In the genomic region with DNA sequence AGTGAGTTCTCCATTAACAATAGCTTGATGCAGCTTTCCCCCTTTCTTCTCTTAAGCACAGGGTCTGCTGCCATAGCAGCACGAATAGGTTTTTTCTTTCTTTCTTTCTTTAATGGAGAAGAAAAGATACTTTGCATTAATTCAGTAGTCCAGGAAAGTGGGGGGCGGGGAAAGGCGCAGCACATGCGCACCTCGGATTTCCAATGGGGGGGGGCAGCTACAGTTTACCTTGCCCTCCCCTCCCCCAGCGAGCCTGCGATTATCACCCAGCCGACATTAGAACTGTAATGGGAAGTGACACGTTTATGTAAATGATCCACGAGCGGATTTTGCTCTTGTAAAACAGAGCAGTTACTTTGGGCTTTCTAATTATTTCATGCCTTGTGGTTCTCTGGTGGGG, we compare ENCODE assay signal across 8 mouse cellular contexts.
DNase-seq lines count a peak whose midpoint lies in the region; ATAC-seq and TF ChIP-seq lines count a peak whose summit lies in the region.

No protein-coding gene starts in this region.

- H3K36me3 ChIP-seq in heart, embryonic 13.5 days, result no peaks in the 10 kb centered on the region
- no peaks in the 10 kb centered on the region for H3K36me3 ChIP-seq in hindbrain, postnatal 0 days (ENCODE audit: insufficient read depth, low read length)
- no peaks in the 10 kb centered on the region for H3K36me3 ChIP-seq in stomach, embryonic 15.5 days

- no peaks in the 10 kb centered on the region for H3K27me3 ChIP-seq in heart, embryonic 13.5 days (replicated peaks)
- H3K27me3 ChIP-seq in hindbrain, postnatal 0 days (ENCODE audit: insufficient read depth, low read length), result no peaks in the 10 kb centered on the region
- H3K27me3 ChIP-seq in stomach, embryonic 15.5 days (replicated peaks), result no peaks in the 10 kb centered on the region

- peaks cover 12% of the 10 kb centered on the region for H3K4me1 ChIP-seq in heart, embryonic 13.5 days
- H3K4me1 ChIP-seq in hindbrain, postnatal 0 days (ENCODE audit: insufficient read depth, low read length), result peaks cover 4% of the 10 kb centered on the region
- no peaks in the 10 kb centered on the region for H3K4me1 ChIP-seq in stomach, embryonic 15.5 days

- DNase-seq in heart, postnatal 10 days, result no peak
- DNase-seq in testis, postnatal 10 days (ENCODE audit: low spot score), result peak; percentile 53
- DNase-seq in testis, postnatal 14 days (ENCODE audit: low spot score), result no peak
- DNase-seq in hindbrain, postnatal 0 days (ENCODE audit: low spot score), result peak; percentile 65
- DNase-seq in thymus, postnatal 36 days, result no peak
- DNase-seq in yolk sac, embryonic 10.5 days (ENCODE audit: low spot score), result no peak

- H3K9ac ChIP-seq in heart, embryonic 13.5 days, result no peak overlapping the region
- H3K9ac ChIP-seq in hindbrain, postnatal 0 days (replicated peaks; ENCODE audit: low read length), result no peak overlapping the region
- H3K9ac ChIP-seq in stomach, embryonic 15.5 days, result no peak overlapping the region

- TF ChIP-seq CTCF in hindbrain, postnatal 0 days (IDR thresholded peaks at IDR 0.05; ENCODE audit: low read depth), result no peak

- WGBS in heart, embryonic 13.5 days, result 46% methylated on average over 11 of the region's 11 CpGs
- 10% methylated on average over 11 of the region's 11 CpGs for WGBS in hindbrain, postnatal 0 days
- WGBS in stomach, embryonic 15.5 days, result 33% methylated on average over 11 of the region's 11 CpGs

- H3K27ac ChIP-seq in heart, embryonic 13.5 days (replicated peaks), result no peak overlapping the region
- no peak overlapping the region for H3K27ac ChIP-seq in hindbrain, postnatal 0 days
- H3K27ac ChIP-seq in stomach, embryonic 15.5 days, result no peak overlapping the region

- no peak for ATAC-seq in heart, embryonic 13.5 days (ENCODE audit: extremely low read depth, insufficient number of reproducible peaks, low FRiP score, low TSS enrichment)
- peak; percentile 42 for ATAC-seq in hindbrain, postnatal 0 days
- no peak for ATAC-seq in stomach, embryonic 15.5 days (ENCODE audit: insufficient read depth, low FRiP score, low read depth)

- H3K4me2 ChIP-seq in heart, embryonic 13.5 days, result 0 out of 2 replicates have a peak overlapping the region, but pooled peaks have one; percentile 6
- peak overlapping the region; percentile 49 for H3K4me2 ChIP-seq in hindbrain, postnatal 0 days (ENCODE audit: low read depth, low read length)
- peak overlapping the region; percentile 38 for H3K4me2 ChIP-seq in stomach, embryonic 15.5 days

- H3K4me3 ChIP-seq in heart, embryonic 13.5 days, result no peak overlapping the region
- H3K4me3 ChIP-seq in hindbrain, postnatal 0 days (ENCODE audit: low read length), result peak overlapping the region; percentile 15
- H3K4me3 ChIP-seq in stomach, embryonic 15.5 days (replicated peaks), result peak overlapping the region; percentile 6; the same call in 1 of the 2 replicates

- H3K9me3 ChIP-seq in heart, embryonic 13.5 days, result no peaks in the 10 kb centered on the region
- no peaks in the 10 kb centered on the region for H3K9me3 ChIP-seq in hindbrain, postnatal 0 days (ENCODE audit: low read length)
- no peaks in the 10 kb centered on the region for H3K9me3 ChIP-seq in stomach, embryonic 15.5 days

- intact Hi-C loops in heart, postnatal 10 days (cut with DNase I), result no loop called here

Comparison
In these comparisons a context has a peak if more than half of its experiments do, and no peak if none do; other contexts are left out.
1. DNase-seq: peak in testis, postnatal 10 days (single experiment) and hindbrain, postnatal 0 days (single experiment); none in heart, postnatal 10 days (0 of 2), testis, postnatal 14 days (single experiment), thymus, postnatal 36 days (0 of 2) and yolk sac, embryonic 10.5 days (single experiment).
2. Peak in every context shown above with its lines, with median percentiles within 50 percentile points of each other: H3K4me2 ChIP-seq.